Mouse (Mus musculus): ENCODE measurements around the gene Mmp10. TPM values are rescaled to one million over a fixed set of nuclear protein-coding genes. Genes with fewer than 3 reads are reported as not detected.

The Mmp10 gene
- 5.6 and 5.8 TPM in 2 replicates for polyA plus RNA-seq (2012; rRNA removed; ENCODE audit: low replicate concordance)

DNA sequence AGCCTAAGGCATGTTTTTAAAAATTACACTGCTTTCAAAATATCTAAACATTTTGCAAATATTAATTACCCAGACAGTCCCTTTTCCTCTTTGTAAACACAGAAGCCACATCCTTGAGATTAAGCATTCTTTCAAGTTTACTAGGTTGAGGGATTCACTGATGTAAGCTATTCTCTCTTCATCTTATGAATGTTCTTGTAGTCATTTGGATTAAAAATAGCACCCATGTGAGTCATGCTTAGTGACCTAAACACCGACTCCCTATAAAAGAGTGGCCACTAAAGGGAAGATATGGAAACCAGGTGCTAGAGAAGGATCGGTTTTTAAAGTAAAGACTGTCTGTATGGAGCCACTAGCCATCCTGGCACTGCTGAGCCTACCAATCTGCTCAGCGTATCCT is at the start of gene Mmp10:
Gene Mmp10, plus strand, starts transcription at position 302 of the 400 bp plus-strand sequence.

GRCm38 (mm10) chr9:7558221-7559017 is 56.3 kb downstream of the Mmp10 start, which contains the start of gene Mmp8:
Gene Mmp8, plus strand, starts transcription at chr9:7558456.

Other genes with a start within 250 kb of the Mmp10 start
- gene Mmp13, start 229.8 kb upstream of the Mmp10 start, polyA plus RNA-seq (2012; rRNA removed; ENCODE audit: low replicate concordance), result 0.08 and 0.17 TPM in 2 replicates
- gene Mmp12, start 158.0 kb upstream of the Mmp10 start, polyA plus RNA-seq (2012; rRNA removed; ENCODE audit: low replicate concordance), result 0.20 TPM in 1 of 2 replicates, not detected in the other
- not detected in 2 replicates for gene Mmp1b, start 114.3 kb upstream of the Mmp10 start, polyA plus RNA-seq (2012; rRNA removed; ENCODE audit: low replicate concordance)
- 0.30 and 0.40 TPM in 2 replicates for gene Mmp3, start 56.5 kb upstream of the Mmp10 start, polyA plus RNA-seq (2012; rRNA removed; ENCODE audit: low replicate concordance)
- not detected in 2 replicates for gene Mmp8, start 56.1 kb downstream of the Mmp10 start, polyA plus RNA-seq (2012; rRNA removed; ENCODE audit: low replicate concordance)
- gene Mmp27, start 69.0 kb downstream of the Mmp10 start, polyA plus RNA-seq (2012; rRNA removed; ENCODE audit: low replicate concordance), result not detected in 2 replicates
- not detected in 2 replicates for gene Mmp20, start 125.9 kb downstream of the Mmp10 start, polyA plus RNA-seq (2012; rRNA removed; ENCODE audit: low replicate concordance)
- 18.2 and 49.1 TPM in 2 replicates for gene Mmp7, start 189.7 kb downstream of the Mmp10 start, polyA plus RNA-seq (2012; rRNA removed; ENCODE audit: low replicate concordance)

All from duodenum, adult 2 months (tissue).